Mouse (Mus musculus): ENCODE results near the gene Zfp202. TPM values are rescaled to one million over a fixed set of nuclear protein-coding genes. Genes with fewer than 3 reads are reported as not detected.
A peak's percentile ranks its signal among the peaks of the same experiment; 100 is the strongest.
"Not testable (repeated sequence)": the region's sequence is repeated elsewhere in the genome, so short reads cannot be mapped to it uniquely, and the experiment has no call there.

Gene Zfp202
- 0.17 TPM in 1 of 2 replicates, not detected in the other for polyA plus RNA-seq (2012; ENCODE audit: insufficient read depth, low replicate concordance)

DNA sequence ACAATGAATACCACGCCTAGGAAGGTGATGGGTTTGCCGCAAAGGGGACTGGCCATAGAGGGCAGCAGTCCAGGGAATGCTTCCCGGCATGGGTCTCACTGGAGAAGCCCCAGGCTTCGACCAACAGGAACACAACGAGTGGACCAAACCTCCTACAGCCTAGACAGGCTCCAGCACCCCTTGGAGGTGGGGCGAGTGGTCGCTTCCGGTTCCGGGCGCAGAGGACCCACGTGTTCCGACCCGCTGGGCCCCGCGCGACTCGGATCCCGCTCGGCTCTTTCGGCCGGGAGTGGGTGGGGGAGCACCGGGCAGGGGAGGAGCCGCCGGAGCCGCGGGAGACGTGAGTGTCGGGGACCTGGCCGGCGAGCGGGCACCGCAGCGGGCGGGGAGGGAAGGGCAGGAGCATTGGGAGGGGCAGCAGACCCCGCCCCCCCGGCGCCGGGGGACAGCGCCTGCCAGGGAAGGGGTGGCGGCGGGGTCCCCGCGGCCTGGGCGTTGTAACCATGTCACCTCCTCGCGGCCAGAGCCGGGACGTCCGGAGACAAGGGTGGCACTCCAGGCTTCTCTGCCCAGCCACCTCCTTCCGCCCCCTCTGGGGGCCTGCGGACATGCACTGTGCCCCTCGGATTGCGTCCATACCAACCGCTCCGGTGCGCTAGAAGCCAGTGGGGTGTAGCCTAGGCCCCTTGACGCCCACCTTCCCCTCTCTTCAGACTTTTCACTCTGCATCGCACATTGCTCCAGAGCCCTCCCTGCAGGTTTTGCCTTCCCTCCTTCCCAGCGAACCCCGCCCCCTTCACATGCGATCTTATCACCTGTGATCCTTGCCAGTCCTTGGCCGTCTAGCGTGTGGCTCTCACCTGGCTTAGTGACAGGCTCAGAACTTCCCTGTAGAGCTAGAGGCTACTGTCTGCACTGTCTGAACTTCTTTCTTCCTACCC is at the start of gene Zfp202:
TSS of gene Zfp202 (plus strand) at position 219 of the 941 bp plus-strand sequence.
- peaks cover 37% of the 10 kb centered on the region for H3K4me1 ChIP-seq
- H3K27me3 ChIP-seq (replicated peaks), result peaks cover 4% of the 10 kb centered on the region
- no peaks in the 10 kb centered on the region for H3K36me3 ChIP-seq (replicated peaks; ENCODE audit: low read length)
- H3K4me3 ChIP-seq (replicated peaks), result peak within 1 kb of the TSS; percentile 94
- no peak for TF ChIP-seq GATA1 (IDR thresholded peaks at IDR 0.05; ENCODE audit: borderline replicate concordance, low read length)
- no peak for TF ChIP-seq FLI1 (IDR thresholded peaks at IDR 0.05; ENCODE audit: low read length)
- H3K9me3 ChIP-seq, result no peaks in the 10 kb centered on the region

DNA sequence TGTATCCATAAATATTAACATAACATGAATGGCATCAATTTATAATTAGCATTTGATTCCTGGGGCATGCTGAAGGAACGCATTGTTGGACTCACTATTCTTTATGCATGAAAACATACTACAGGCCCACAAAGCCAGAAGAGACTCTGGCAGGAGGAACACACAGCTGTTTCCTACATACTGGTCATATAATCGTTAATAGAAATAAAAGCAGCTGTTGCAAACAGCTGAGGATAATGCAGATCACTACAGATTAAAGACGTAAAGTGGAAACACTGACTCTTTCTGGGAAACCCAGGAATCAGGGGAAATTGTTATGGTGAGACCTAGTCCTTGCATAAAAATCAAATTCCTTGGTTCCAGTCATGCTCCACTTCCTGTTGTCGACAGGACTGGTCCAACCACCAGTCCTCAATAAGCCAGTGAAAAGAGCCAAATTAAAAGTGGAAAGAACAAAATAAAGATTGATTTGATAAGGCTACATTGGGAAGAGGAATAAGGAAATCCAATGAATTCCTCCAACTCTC is 36.9 kb upstream of the Zfp202 start:
- TF ChIP-seq FLI1 (IDR thresholded peaks at IDR 0.05; ENCODE audit: low read length) (no peak), GATA1 (IDR thresholded peaks at IDR 0.05; ENCODE audit: borderline replicate concordance, low read length) (no peak)
- H3K27me3 ChIP-seq (replicated peaks), result no peaks in the 10 kb centered on the region

DNA sequence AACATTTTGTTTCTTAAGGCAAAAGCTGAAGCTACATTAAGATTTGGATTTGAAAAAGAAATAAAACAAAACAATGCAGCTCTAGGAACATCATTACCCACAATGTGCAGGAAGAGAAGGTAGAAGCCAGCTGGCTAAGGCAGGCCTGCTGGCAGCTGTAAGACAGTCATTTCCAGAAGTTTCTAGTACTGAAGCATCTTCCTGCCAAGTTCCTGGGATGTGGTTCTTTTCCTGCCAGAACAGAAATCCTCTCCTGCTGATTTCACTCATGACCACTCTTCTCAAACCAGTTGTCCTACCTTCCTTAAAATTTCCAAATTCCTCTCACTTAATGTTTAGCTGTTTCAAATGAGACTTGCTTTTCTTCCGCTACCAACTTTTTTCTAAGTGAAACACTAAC is 25.7 kb upstream of the Zfp202 start:
- Histone ChIP-seq H3K4me1 (no peaks in the 10 kb centered on the region), H3K36me3 (replicated peaks; ENCODE audit: low read length) (no peaks in the 10 kb centered on the region), H3K4me3 (replicated peaks) (no peak overlapping the region), H3K9me3 (no peaks in the 10 kb centered on the region), H3K27me3 (replicated peaks) (no peaks in the 10 kb centered on the region)
- no peak for TF ChIP-seq FLI1 (IDR thresholded peaks at IDR 0.05; ENCODE audit: low read length)
- TF ChIP-seq GATA1 (IDR thresholded peaks at IDR 0.05; ENCODE audit: borderline replicate concordance, low read length), result no peak

More for the DNA sequence above, 36.9 kb upstream of the Zfp202 start:
- Histone ChIP-seq H3K4me3 (replicated peaks) (no peak overlapping the region), H3K36me3 (replicated peaks; ENCODE audit: low read length) (no peaks in the 10 kb centered on the region), H3K9me3 (no peaks in the 10 kb centered on the region), H3K4me1 (no peaks in the 10 kb centered on the region)

DNA sequence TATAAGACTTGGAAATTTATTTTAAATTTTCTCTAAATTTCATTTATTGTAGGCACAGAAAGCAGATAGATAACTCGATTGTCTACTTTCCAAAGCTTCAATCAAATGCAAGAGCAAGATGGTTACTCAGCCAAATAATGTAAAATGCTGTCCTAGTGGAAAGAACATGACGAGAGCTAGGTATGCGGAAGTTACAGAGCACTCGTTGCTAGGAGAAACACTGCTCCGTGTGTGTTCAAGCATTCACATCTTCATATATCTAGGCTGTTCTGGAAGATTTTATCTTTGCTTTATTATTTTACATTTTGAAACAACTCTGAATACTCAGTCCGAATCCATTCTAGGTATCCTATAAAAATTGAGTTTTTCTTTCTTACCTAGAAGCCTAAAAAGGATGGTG is 15.1 kb upstream of the Zfp202 start:
- Histone ChIP-seq H3K4me1 (no peaks in the 10 kb centered on the region), H3K4me3 (replicated peaks) (no peak overlapping the region), H3K27me3 (replicated peaks) (no peaks in the 10 kb centered on the region), H3K9me3 (no peaks in the 10 kb centered on the region), H3K36me3 (replicated peaks; ENCODE audit: low read length) (no peaks in the 10 kb centered on the region)
- TF ChIP-seq FLI1 (IDR thresholded peaks at IDR 0.05; ENCODE audit: low read length) (no peak), GATA1 (IDR thresholded peaks at IDR 0.05; ENCODE audit: borderline replicate concordance, low read length) (no peak)

DNA sequence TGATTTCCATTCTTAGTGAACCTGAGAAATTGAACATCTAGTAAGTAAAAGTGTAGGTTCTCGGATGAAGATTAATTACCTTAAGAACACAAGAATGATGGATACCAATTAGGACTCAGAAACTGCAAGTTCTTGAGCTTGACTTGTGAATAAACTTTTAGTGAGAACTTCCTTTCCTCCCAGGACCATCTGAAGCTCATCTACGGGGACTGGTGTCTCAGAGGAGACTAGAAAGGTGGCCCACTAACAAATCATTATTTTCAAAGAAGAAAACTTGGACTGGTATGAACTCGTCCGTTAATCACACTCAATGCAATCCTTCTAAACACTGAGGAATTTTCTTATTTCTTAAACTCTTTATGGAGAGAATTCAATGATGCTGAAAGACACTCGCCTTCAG is 11.5 kb upstream of the Zfp202 start, which contains the start of gene Olfr986:
TSS of gene Olfr986 (plus strand) at position 301 of the 400 bp plus-strand sequence.
- no peaks in the 10 kb centered on the region for H3K4me1 ChIP-seq
- peaks cover 3% of the 10 kb centered on the region for H3K27me3 ChIP-seq (replicated peaks)
- TF ChIP-seq GATA1 (IDR thresholded peaks at IDR 0.05; ENCODE audit: borderline replicate concordance, low read length) (no peak), FLI1 (IDR thresholded peaks at IDR 0.05; ENCODE audit: low read length) (no peak)
- no peaks in the 10 kb centered on the region for H3K9me3 ChIP-seq
- H3K36me3 ChIP-seq (replicated peaks; ENCODE audit: low read length), result no peaks in the 10 kb centered on the region
- no peak within 1 kb of the TSS for H3K4me3 ChIP-seq (replicated peaks)

DNA sequence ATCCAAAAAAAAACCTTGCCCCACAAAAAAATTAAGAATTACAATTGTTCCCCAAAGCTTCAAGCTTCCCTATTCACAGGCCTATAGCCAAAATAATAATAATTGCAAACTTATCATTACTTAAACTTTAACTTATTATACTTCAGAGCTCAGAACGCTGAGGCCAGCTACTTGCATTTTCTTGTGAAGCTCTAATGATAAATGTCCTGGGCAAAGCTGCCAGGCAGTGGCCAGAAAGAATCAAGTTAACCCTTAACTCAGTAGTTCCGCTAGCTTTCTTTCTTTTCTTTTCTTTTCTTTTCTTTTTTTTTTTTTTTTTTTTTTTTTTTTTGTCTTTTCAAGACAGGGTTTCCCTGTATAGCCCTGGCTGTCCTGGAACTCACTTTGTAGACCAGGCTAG is 7.0 kb upstream of the Zfp202 start:
- H3K36me3 ChIP-seq (replicated peaks; ENCODE audit: low read length); H3K27me3 ChIP-seq (replicated peaks); H3K4me3 ChIP-seq (replicated peaks); H3K4me1 ChIP-seq; H3K9me3 ChIP-seq: not testable (repeated sequence)

DNA sequence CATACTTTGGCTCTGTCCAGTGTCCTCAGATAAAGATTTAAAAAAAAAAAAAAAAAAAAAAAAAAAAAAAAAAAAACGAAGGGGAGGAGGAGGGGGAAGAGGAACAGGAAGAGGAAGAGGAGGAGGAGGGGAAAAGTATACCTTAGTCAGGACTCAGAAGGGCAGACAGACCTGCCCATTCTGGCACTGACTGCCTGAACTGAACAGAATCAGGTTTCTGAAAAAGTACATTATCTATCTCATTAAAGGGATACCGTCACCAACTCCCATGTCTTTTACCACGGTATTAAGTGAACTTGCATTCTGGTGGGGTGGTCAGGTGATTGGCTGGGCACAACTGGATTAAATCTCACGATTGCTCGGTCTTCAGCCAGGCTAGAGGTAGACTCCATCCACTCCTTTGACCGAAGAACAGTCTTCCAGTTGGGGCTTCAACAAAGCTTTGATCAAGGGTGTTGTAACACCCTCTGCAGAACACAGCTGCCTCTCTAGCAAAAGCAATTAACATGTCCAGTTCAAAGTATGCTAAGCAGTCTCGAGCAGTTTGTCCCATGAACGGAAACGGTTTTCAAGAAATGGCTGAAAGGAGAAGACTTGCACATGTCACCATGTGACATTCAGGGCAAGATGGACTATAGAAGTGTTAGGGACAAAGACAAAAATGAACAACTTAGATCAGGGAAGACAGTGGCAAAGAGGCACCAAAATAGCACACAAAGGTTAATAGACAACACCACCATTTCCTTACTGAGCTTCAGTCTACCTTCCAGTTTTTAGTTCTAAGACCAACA is 835 bp upstream of the Zfp202 start:
- TF ChIP-seq FLI1 (IDR thresholded peaks at IDR 0.05; ENCODE audit: low read length) (no peak), GATA1 (IDR thresholded peaks at IDR 0.05; ENCODE audit: borderline replicate concordance, low read length) (no peak)
- Histone ChIP-seq H3K27me3 (replicated peaks) (peaks cover 6% of the 10 kb centered on the region), H3K4me1 (peaks cover 37% of the 10 kb centered on the region), H3K9me3 (no peaks in the 10 kb centered on the region), H3K36me3 (replicated peaks; ENCODE audit: low read length) (no peaks in the 10 kb centered on the region), H3K4me3 (replicated peaks) (peak overlapping the region; percentile 94)

DNA sequence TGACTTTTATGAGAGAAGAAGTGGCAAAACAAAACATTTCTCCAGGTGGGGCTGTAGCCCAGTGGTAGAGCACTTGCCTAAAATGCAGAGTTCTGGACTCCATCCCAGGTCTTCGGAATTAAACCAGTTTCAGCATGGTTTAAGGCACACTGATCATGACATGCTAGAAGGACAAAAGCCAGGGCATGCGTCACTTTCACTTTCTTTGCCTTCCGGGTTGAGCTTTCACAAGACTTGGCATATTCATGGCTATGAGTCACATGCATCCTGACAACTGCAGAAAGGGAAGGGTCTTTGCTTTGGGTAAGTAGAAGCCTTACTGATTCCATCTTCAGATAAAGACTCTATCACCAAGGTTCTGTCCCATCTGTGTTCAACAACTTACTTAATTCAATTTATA is 3.9 kb downstream of the Zfp202 start:
- peaks cover 31% of the 10 kb centered on the region for H3K4me1 ChIP-seq
- H3K36me3 ChIP-seq (replicated peaks; ENCODE audit: low read length), result no peaks in the 10 kb centered on the region
- H3K4me3 ChIP-seq (replicated peaks), result peak overlapping the region; percentile 69
- H3K9me3 ChIP-seq, result no peaks in the 10 kb centered on the region
- no peak for TF ChIP-seq GATA1 (IDR thresholded peaks at IDR 0.05; ENCODE audit: borderline replicate concordance, low read length)
- no peak for TF ChIP-seq FLI1 (IDR thresholded peaks at IDR 0.05; ENCODE audit: low read length)
- H3K27me3 ChIP-seq (replicated peaks), result peaks cover 3% of the 10 kb centered on the region

DNA sequence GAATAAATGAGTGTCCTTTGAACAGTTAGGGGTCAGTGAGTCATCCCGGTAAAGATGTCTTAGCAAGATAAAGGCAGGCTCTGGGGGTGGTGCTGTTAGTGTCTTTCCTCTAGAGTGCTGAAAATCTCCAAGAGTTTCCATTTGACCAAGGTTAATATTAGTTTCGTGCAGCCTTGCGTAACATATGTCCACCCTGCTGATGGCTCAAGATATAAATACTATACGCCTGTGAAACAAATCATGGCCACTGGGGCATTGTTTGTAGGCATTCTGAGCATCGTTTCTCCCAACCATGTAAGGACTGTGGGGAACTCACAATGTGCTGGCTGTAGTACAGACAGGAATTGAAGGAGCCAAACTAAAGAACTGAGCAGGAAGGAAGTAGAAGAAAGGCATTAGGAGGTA is 14.4 kb downstream of the Zfp202 start:
- Histone ChIP-seq H3K4me3 (replicated peaks) (no peak overlapping the region), H3K36me3 (replicated peaks; ENCODE audit: low read length) (peaks cover 38% of the 10 kb centered on the region), H3K4me1 (0 out of 2 replicates have a peak, but pooled peaks cover 6% of the 10 kb centered on the region), H3K27me3 (replicated peaks) (no peaks in the 10 kb centered on the region), H3K9me3 (no peaks in the 10 kb centered on the region)
- TF ChIP-seq GATA1 (IDR thresholded peaks at IDR 0.05; ENCODE audit: borderline replicate concordance, low read length) (no peak), FLI1 (IDR thresholded peaks at IDR 0.05; ENCODE audit: low read length) (no peak)

Data from megakaryocyte, embryonic 14.5 days (primary cell).